Mouse (Mus musculus) heart, adult 2 months (tissue): ENCODE measurements at regions not wholly inside any gene's neighbourhood (a gene's known extent, or its start where the extent isn't known, plus 50 kb on each side); places are given as distances from the start of the nearest gene placed in this dataset.
"Not testable (repeated sequence)": the region's sequence is repeated elsewhere in the genome, so short reads cannot be mapped to it uniquely, and the experiment has no call there.

ENCODE experiments used
- DNase-seq, 2 experiments: peaks; one replicate each; pipeline ENCODE4 v3.0.0; 2021
- H3K27ac ChIP-seq: fragments of 200-600 bp; 2 replicates; pipeline ENCODE4 v1.8.1; 2022
- H3K27me3 ChIP-seq: fragments of 200-500 bp; 2 replicates; pipeline ENCODE4 v1.6.1; 2012; ENCODE audit warnings: mild to moderate bottlenecking, low read length, inconsistent platforms, mixed read lengths; ENCODE audit not compliant: control insufficient read depth, insufficient read depth
- H3K36me3 ChIP-seq: fragments of 200-500 bp; 2 replicates; pipeline ENCODE4 v1.6.1; 2012; ENCODE audit warnings: low read length, inconsistent platforms; ENCODE audit not compliant: control insufficient read depth, insufficient read depth
- H3K4me1 ChIP-seq: fragments of 200-500 bp; 2 replicates; pipeline ENCODE4 v1.6.1; 2011; ENCODE audit warnings: low read length; ENCODE audit not compliant: control insufficient read depth, insufficient read depth
- H3K4me3 ChIP-seq: fragments of 200-600 bp; 2 replicates; pipeline ENCODE4 v1.8.1; 2022
- H3K79me2 ChIP-seq: fragments of 200-500 bp; replicated peaks from 2 replicates; pipeline ENCODE4 v1.6.1; 2012; ENCODE audit warnings: mild to moderate bottlenecking, inconsistent platforms, low read length, moderate library complexity, mixed read lengths; ENCODE audit not compliant: control insufficient read depth, insufficient read depth
- H3K9ac ChIP-seq: fragments of 200-500 bp; 2 replicates; pipeline ENCODE4 v1.6.1; 2012; ENCODE audit warnings: low read depth, mild to moderate bottlenecking, control low read depth, inconsistent platforms, low read length, mixed read lengths
- CTCF ChIP-seq: fragments of 200-600 bp; IDR thresholded peaks from 2 replicates; pipeline ENCODE4 v1.8.1; 2022; ENCODE audit warnings: antibody characterized with exemption, mild to moderate bottlenecking, moderate library complexity
- EP300 ChIP-seq: fragments of 200-500 bp; IDR thresholded peaks from 2 replicates; pipeline ENCODE4 v1.6.1; 2011; ENCODE audit warnings: low read depth, low read length, control low read depth; ENCODE audit not compliant: insufficient read depth
- POLR2A ChIP-seq: fragments of 200-500 bp; IDR thresholded peaks from 2 replicates; pipeline ENCODE4 v1.6.1; 2011; ENCODE audit warnings: mild to moderate bottlenecking, low read depth, low read length, control low read depth; ENCODE audit not compliant: insufficient read depth
- WGBS: fragments of 180-500 bp; shearing (Covaris S2); methylation state at CpG from one replicate; pipeline ENCODE4 v1.1.7; 2018; 5-methylcytosine and 5-hydroxymethylcytosine counted together
- intact Hi-C: fragments of 180-260 bp; cut with DNase I; formaldehyde crosslinking; loops from one replicate; pipeline ENCODE4 v1.15.1; 2025

- no peak for DNase-seq
- H3K4me3 ChIP-seq, result no peak overlapping the region
- no peaks in the 10 kb centered on the region for H3K27me3 ChIP-seq
- H3K36me3 ChIP-seq, result no peaks in the 10 kb centered on the region
- intact Hi-C loops, result no loop called here
- H3K9ac ChIP-seq, result no peak overlapping the region
- H3K27ac ChIP-seq, result no peak overlapping the region
- no peaks in the 10 kb centered on the region for H3K4me1 ChIP-seq
- WGBS, result 82% methylated on average over 5 of the region's 5 CpGs
- TF ChIP-seq POLR2A (no peak), CTCF (no peak), EP300 (no peak)
- H3K79me2 ChIP-seq, result no peaks in the 10 kb centered on the region
These were observed 55.4 kb upstream of the Il33 start for GRCm38 (mm10) chr19:29869526-29869925.

GRCm38 (mm10) chr19:29868681-29869080, 55.9 kb upstream of the Ranbp6 start:
- WGBS, result 73% methylated on average over 1 of the region's 1 CpGs
- H3K4me1 ChIP-seq, H3K9ac ChIP-seq, H3K36me3 ChIP-seq, DNase-seq, H3K4me3 ChIP-seq, H3K27me3 ChIP-seq, H3K79me2 ChIP-seq, H3K27ac ChIP-seq, intact Hi-C loops: not testable (repeated sequence)

DNA sequence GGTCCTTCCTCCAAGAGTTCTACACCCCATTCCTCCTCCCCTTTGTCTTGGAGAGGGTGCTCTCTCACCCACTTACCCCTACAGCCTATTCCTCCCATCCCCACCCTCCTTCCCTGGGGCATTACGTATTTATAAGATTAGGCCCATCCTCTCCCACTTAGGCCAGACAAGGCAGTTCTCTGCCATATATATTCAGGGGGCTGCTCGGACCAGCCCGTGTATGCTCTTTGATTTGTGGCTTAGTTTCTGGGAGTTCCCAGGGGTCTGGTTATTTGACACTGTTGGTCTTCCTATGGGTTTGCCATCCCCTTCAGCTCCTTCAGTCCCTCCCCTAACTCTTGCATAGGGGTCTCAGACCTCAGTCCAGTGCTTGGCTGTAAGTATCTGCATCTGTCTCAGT, 54.0 kb upstream of the Ranbp6 start:
- 89% methylated on average over 3 of the region's 3 CpGs for WGBS
- Histone ChIP-seq H3K27ac (no peak overlapping the region), H3K9ac (no peak overlapping the region), H3K27me3 (no peaks in the 10 kb centered on the region), H3K4me1 (no peaks in the 10 kb centered on the region), H3K79me2 (no peaks in the 10 kb centered on the region), H3K36me3 (no peaks in the 10 kb centered on the region), H3K4me3 (no peak overlapping the region)
- intact Hi-C loops, result no loop called here
- no peak for DNase-seq
- no peak for TF ChIP-seq EP300
- TF ChIP-seq POLR2A, result no peak
- TF ChIP-seq CTCF, result no peak

DNA sequence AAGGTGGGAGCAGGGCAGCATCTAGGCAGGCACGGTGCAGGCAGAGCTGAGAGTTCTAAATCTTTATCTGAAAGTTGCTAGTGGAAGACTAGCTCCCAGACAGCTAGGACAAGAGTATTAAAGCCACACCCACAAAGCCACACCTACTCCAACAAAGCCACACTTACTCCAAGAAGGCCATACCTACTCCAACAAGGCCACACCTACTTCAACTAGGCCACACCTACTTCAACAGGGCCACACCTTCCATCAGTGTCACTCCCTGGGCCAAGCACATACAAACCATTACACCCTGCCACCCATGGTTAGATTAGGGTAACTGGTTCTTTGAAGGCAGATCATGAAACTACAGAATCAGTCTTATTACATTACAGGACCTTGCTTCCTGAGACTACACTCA, 52.4 kb upstream of the Ranbp6 start:
- WGBS, result 66% methylated on average over 1 of the region's 1 CpGs
- Histone ChIP-seq H3K4me1 (no peaks in the 10 kb centered on the region), H3K9ac (no peak overlapping the region), H3K4me3 (no peak overlapping the region), H3K79me2 (no peaks in the 10 kb centered on the region), H3K27me3 (no peaks in the 10 kb centered on the region), H3K36me3 (no peaks in the 10 kb centered on the region), H3K27ac (no peak overlapping the region)
- intact Hi-C loops, result no loop called here
- no peak for TF ChIP-seq CTCF
- DNase-seq, result no peak

- no peak overlapping the region for H3K4me3 ChIP-seq
- intact Hi-C loops, result no loop called here
- H3K4me1 ChIP-seq, result no peaks in the 10 kb centered on the region
- H3K9ac ChIP-seq, result no peak overlapping the region
- H3K79me2 ChIP-seq, result no peaks in the 10 kb centered on the region
- no peak overlapping the region for H3K27ac ChIP-seq
- H3K36me3 ChIP-seq, result no peaks in the 10 kb centered on the region
- peak; percentile 28 to 33 for DNase-seq
- TF ChIP-seq POLR2A (no peak), CTCF (no peak), EP300 (no peak)
- no peaks in the 10 kb centered on the region for H3K27me3 ChIP-seq
These were observed 50.0 kb upstream of the Ranbp6 start for GRCm38 (mm10) chr19:29862808-29863207.
